Mouse (Mus musculus) adrenal gland, adult 8-10 months (tissue): ENCODE results near the gene Dusp3. TPM values are rescaled to one million over a fixed set of nuclear protein-coding genes. Genes with fewer than 3 reads are reported as not detected.

ENCODE experiments used
- DNase-seq: peaks from one replicate; pipeline ENCODE4 v3.0.0; 2022
- total RNA-seq, 4 experiments: library from RNA; stranded (reverse); gene quantifications; 2 replicates each; pipeline ENCODE4 v1.2.4; 2022

Dusp3 gene
- total RNA-seq, 4 experiments from 2014 or later: 110 to 201 (median 145) TPM

- DNase-seq: peak; percentile 91
These were observed 58.6 kb downstream of the Dusp3 start for GRCm38 (mm10) chr11:101928030-101928762.

- no peak for DNase-seq
These were observed 59.7 kb downstream of the Dusp3 start for GRCm38 (mm10) chr11:101926951-101927589.

GRCm38 (mm10) chr11:101925636-101926035 is 61.2 kb downstream of the Dusp3 start:
- DNase-seq: no peak

GRCm38 (mm10) chr11:101924441-101924976 is 62.3 kb downstream of the Dusp3 start:
- DNase-seq: no peak

GRCm38 (mm10) chr11:101923988-101924387 is 62.8 kb downstream of the Dusp3 start:
- no peak for DNase-seq

GRCm38 (mm10) chr11:101921361-101921952 is 65.4 kb downstream of the Dusp3 start:
- no peak for DNase-seq

Other genes starting within 250 kb of the Dusp3 start
- gene Etv4, start 201.6 kb downstream of the Dusp3 start, total RNA-seq: 1 to 10 TPM in 3 of 4 experiments, under 1 TPM in 1; 0.80 to 1.9 (median 1.4) TPM
- gene Meox1, start 92.6 kb downstream of the Dusp3 start, total RNA-seq: 1 to 10 TPM; 1.9 to 6.5 (median 4.1) TPM
- not detected for gene Sost, start 20.0 kb downstream of the Dusp3 start, total RNA-seq
- gene Cfap97d1, start 2.7 kb downstream of the Dusp3 start, total RNA-seq: not detected
- 10 to 100 TPM; 14.5 to 75.4 (median 38.7) TPM for gene Mpp3, start 41.4 kb upstream of the Dusp3 start, total RNA-seq
- gene Cd300lg, start 54.5 kb upstream of the Dusp3 start, total RNA-seq: 10 to 100 TPM; 40.5 to 84.1 (median 56.3) TPM
- 10 to 100 TPM; 12.6 to 29.0 (median 15.2) TPM for gene Mpp2, start 101.5 kb upstream of the Dusp3 start, total RNA-seq
- not detected for gene Ppy, start 114.3 kb upstream of the Dusp3 start, total RNA-seq
- not detected for gene Pyy, start 120.8 kb upstream of the Dusp3 start, total RNA-seq
- gene Nags, start 158.5 kb upstream of the Dusp3 start, total RNA-seq: 1 to 10 TPM in 2 of 4 experiments, under 1 TPM in 2; 0.20 to 3.0 (median 1.6) TPM
- 10 to 100 TPM; 18.0 to 21.8 (median 19.7) TPM for gene Tmem101, start 169.4 kb upstream of the Dusp3 start, total RNA-seq
- gene Lsm12, start 198.3 kb upstream of the Dusp3 start, total RNA-seq: 10 to 100 TPM; 67.2 to 86.9 (median 81.0) TPM
- 100 to 1,000 TPM; 143 to 173 (median 158) TPM for gene G6pc3, start 202.6 kb upstream of the Dusp3 start, total RNA-seq
- gene Hdac5, start 243.2 kb upstream of the Dusp3 start, total RNA-seq: 100 to 1,000 TPM; 100 to 175 (median 132) TPM